Mouse (Mus musculus): ENCODE data around the gene Bcs1l.

Bcs1l gene

DNA sequence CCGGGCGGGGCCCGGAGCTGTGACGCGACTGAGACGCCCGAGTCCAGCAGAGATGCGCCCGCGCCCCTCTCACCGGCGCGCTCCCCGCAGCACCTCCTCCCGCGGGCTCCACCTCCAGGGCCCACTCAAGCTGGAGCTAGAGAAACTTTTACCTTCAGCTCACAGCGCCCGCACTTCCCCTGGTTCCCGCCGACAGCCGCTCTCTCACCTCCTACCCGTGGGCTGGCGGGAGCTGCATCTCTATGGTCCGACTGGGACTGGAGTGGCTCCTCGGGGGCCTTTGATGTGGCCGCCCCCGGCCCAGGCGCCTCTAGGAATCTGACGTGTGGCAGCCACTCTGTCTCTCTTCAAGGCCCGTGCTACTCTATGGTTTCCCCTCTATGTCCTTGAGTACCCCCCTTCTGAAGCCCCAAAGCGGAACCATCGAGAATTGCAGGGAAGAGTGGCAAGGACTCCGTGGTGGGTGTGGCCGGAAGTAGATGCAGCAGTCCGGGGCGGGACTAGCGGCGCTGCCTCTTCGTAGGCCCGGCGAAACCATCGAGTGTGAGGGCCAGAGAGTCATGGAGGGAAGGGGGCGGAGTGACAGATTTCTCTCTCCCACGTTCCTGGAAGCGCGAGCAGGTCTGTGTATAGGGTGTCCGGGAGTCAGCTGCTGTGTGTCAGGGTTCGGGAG, at the start of gene Bcs1l, which contains the start of gene Zfp142:
Gene Bcs1l (plus strand): TSS at position 517 of the 673 bp plus-strand sequence.
Gene Zfp142 (minus strand): TSS at position 474 of the 673 bp plus-strand sequence.
- DNase-seq (ENCODE audit: low read depth, low spot score) = peak; percentile 95

DNA sequence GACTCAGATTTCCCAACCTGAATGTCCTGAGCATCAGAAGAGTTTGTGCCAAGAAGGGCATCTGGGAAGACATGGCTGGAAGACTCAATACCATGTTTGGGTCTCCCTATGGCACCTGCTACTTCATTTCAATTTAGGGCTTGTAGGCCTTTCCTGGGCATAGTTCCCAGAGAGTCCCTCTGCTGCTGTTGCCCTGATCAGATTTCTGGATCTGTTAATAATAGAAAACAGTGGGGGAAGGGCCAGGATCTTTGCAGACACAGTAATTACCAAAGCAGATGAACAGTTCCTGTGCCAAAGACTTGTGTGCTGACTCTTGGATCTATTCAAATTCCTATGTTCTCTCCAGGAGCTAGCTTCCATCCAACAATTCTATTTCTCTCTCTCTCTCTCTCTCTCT, 49.4 kb upstream of the Bcs1l start:
- DNase-seq (ENCODE audit: low read depth, low spot score) = no peak

GRCm38 (mm10) chr1:74542451-74542961, 45.6 kb upstream of the Bcs1l start, which contains the start of gene Plcd4:
Plcd4 (plus strand) TSS chr1:74542888.
- DNase-seq (ENCODE audit: low read depth, low spot score) = no peak

DNA sequence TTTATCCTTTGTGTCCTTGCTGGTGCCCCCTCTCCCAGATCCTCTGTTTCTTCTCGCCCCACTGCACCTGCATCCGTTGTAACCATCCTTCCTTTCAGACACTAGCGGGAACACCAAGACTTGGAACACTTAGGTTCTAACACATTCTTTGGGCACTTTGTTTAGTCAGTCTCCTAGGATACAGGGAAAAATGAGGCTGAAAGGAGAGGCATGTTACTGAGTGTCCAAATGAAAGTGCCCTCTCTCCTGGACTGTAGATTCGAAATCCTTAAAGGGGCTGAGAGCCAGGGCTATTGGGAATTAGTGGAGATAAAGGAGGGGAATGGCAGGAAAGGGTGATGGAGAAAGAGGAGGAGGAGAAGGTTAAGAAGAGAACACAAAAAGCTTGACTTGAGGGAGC, 43.9 kb upstream of the Bcs1l start, which contains the start of gene Usp37:
Gene Usp37 (minus strand): TSS at position 101 of the 400 bp plus-strand sequence.
- DNase-seq (ENCODE audit: low read depth, low spot score) = no peak

DNA sequence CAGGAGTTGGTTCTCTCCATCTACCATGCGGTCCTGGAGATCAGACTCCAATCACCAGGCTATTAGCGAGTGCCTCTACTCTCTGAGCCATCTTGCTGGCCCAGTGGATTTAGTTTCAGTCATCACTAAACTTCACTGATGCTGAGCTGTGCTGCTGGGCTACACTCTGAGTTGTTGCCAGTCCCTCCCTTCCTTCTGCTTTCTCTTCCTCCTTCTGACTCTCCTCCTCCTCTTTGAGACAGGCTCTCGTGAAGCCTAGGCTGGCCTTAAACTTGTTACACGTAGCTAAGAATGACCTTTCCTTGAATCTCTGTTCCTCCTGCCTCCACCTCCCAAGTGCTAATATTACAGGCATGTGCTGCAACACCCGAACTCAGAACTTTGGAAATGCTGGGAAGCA, 29.0 kb upstream of the Bcs1l start:
- DNase-seq (ENCODE audit: low read depth, low spot score) = no peak

GRCm38 (mm10) chr1:74565834-74566233, 22.3 kb upstream of the Bcs1l start:
- DNase-seq (ENCODE audit: low read depth, low spot score) = no peak

DNA sequence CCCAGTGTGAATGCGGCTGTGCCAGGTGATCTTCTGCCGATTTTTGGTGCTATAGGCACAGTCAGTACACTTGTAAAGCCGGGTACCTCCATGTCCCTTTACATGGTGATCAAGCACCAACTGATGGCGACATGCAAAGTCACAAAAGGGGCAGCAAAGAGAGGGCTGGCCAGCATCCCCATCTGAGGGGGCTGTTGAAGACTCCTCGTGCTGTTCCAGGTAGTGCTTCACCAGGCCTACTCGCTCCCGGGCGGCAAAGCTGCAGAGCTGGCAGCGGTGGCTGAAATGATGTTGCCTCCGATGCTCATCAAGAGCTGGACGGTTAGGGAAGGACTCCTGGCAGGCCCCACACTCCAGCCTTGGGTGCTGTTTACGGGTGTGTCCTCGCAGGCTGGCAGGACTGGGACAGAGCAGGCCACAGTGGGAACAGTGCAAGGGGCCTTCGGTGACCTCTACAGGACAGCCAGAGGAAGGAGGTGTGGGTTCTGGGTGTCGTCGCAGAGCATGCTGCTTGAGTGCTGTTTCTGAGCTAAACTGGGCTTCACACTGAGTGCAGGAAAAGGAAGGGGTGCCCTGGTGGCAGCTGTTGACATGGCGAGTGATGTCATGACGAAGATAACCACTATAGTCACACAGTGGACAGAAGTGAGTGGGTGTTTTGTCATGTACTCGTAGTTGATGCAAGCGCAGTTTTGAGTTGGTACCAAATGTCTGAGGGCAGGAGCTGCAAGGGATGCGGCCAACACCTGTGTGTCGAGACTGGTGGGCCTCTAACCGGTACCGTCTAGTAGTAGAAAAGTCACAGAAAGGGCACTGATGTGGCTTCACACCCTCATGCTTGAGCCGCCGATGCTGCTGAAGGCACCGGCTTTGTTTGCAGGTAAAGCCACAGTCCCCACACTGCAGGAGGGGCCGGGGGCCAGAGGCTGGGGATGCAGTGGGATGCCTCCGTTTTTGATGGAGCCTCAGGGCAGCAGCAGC, 18.1 kb upstream of the Bcs1l start:
- no peak for DNase-seq (ENCODE audit: low read depth, low spot score)

DNA sequence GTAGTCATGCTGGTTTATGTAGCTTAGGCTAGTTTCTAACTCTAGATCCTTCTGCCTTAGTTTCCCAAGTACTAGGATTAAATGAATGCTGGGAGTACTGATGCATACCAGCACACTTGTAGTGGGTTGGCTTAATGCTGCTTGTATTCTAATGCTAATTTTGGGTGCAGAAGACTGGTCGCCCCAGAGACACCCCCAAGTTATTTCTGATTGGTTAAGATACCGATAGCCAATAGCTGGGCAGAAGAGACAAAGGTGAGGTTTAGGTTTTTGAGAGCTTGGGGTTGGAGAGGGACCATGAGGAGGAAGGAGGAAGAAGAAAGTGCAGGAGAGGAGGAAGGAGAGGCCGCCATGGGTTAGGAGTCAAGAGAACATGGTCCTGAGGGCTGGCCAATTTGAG, 5.5 kb upstream of the Bcs1l start:
- DNase-seq (ENCODE audit: low read depth, low spot score) = no peak

DNA sequence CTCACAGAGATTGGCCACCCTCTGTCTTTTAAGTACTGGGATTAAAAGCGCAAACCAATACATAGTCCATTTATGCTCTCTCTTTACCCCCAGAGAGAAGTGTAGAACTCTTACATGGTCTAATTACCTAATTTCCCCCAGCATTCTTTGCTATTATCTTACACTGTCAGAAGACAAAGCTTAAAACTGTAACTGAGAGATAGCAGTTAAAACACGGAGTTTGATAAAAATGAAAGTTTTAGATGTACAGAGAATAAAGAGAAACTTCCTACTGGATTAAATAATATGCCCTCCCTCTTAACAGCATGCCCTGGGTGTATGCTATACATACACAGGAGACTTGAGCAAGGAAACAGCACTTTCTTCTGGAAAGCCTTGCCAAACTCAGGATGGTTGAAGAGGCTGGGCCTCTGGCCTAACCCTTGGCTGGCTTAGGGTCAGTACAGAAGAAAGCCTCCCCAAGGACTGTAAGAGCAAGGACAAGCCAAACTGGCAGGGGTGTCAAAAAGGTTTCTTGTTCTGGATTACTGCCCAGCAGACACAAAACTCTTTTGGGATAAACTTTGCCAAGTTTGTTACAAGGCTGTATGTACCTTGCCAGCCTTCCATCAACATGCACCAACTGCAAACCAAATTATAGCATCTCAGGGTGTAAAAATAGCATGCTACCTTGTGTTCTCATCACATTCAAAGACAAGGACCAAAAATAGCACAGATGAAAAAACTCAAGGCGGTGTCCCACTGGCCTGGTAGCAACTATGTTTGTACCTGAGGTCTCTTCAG, 3.3 kb upstream of the Bcs1l start:
- no peak for DNase-seq (ENCODE audit: low read depth, low spot score)

DNA sequence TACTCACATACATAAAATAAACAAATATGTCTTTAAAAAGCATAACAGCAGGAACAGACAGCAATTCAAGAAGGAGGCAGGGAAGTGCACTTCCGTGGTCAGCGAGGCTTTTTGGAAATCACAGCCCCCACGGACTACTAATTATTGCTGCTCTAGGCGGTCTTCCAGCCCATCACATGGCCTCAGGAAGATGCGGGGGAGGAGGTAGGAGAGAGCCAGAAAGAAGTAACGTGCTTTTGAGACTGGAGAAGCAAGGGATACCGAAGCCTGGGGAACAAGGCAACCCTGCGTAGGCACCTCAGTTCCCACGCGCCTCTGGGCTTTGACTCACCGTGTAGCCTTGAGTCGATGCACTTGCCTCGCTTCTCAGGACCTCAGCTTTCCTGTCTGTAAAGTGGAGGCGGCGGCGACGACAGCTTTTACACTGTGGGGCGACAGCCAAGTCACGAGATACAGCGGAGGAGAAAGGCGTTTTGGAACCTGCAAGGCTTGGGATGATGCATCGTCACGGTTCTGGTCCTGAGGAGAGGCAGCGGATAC, 786 bp upstream of the Bcs1l start:
- DNase-seq (ENCODE audit: low read depth, low spot score) = no peak

- DNase-seq (ENCODE audit: low read depth, low spot score) = no peak
Observed at GRCm38 (mm10) chr1:74594434-74594833, 6.3 kb downstream of the Bcs1l start.

DNA sequence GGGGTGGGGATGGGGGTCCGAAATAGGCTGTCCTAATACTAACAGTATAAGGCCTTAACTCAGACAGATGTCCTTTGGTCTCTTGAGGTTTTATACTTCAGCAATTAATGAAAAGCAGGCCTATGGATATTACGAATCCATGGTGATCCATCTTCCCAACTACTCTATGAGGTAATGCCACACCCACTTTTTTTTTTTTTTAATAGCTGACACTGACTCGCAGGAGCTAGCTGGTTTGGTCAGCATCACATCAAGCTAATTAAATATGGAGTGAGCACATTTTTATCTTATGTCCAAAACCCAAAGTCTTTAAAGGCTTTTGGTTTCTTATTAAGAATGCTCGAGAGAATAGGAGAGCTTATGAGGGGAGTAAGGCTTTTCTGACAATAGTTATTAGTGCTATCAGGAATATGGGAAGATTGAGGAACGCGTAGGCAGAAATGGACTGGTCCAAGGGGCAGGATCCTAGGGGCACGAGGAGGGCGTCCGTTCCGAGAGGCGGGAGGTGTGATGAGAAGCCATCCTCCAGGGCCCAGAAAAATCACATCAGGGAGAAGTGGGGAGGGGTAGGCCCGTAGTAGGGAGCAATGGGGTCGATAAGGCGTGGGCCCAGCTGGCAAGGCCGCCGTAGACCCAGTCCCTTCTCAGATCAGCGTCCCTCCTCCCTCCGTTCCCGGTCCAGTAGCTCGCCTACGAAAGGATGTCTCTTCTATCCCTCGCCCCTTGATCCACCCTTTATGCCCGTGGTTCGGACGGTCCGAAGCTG, 12.6 kb downstream of the Bcs1l start:
- DNase-seq (ENCODE audit: low read depth, low spot score) = no peak

DNA sequence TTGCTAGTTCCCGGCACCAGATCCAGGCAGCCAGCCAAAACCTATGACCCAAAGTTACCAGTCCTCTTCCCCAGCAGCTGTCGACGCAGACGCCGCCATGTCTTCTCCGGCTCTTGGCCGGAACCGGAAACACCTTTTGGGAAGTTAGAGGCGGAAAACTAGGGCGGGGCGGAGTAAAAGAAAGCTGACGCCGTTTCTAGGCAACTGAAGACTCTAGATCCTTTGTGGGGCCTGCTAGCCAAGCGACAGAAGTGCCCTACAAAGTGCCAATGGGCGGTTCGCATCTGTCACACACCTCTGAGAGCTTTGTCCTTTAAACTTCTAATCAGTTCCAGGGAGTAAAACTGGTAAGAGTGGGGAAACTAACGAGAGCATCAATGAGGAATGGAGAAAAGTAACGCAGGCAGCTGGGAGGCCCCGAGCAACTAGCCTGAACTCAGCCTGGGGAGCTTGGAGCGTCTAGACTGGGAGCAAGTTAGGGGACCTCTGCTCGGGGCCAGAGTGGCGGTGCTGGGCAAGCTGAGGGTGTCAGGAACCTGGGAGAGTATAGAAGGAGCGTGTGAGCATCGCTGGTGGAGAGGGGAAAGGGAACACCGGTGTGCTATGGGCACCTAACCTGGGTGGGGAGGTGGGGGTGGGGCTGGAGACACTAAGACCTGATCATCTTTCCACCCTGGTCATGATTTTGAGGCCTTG, 13.3 kb downstream of the Bcs1l start, which contains the start of the genes Rnf25 and Stk36:
Gene Rnf25 (minus strand): TSS at position 131 of the 696 bp plus-strand sequence.
Gene Stk36 (plus strand): TSS at position 179 of the 696 bp plus-strand sequence.
- peak; percentile 53 for DNase-seq (ENCODE audit: low read depth, low spot score)

DNA sequence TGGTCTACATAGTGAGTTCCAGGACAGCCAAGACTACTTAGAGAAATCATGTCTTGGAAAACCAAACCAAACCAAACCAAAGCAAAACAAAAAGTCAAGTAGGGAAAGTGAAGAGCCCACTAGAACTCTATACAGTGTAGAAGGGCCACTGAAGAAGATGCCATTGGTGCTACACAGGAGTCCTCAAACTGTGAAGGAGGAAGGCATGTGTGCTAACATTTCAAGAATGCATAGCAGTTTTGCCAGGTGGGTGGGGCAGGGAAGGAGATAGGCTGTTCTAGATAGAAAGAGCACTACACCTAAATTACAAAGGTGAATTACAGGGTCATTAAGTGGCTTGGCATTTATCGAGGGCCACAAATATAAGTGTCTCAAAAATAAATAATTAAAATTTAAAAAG, 36.1 kb downstream of the Bcs1l start:
- no peak for DNase-seq (ENCODE audit: low read depth, low spot score)

GRCm38 (mm10) chr1:74626076-74626475, 38.0 kb downstream of the Bcs1l start:
- no peak for DNase-seq (ENCODE audit: low read depth, low spot score)

- DNase-seq (ENCODE audit: low read depth, low spot score) = no peak
Observed at GRCm38 (mm10) chr1:74628001-74628400, 39.9 kb downstream of the Bcs1l start.

DNA sequence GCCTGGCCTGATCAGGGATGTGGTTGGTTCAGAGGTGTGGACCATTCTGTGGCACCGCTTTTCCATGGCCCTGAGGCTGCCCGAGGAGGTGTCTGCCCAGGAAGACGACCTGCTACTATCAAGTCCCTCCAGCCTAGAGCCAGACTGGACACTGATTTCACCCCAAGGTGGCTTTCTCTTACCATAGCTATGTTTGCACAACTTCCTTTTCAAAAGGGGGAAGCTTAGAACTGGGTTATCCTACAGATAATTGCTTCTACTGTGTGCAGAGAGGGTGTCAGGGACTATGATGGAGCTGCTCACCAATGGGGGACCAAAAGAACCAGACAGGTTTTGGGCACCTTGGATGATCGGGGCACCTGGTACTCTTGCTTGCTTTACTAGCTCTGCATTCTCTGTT, 44.6 kb downstream of the Bcs1l start:
- no peak for DNase-seq (ENCODE audit: low read depth, low spot score)

All from WW6 (cell line).